Mouse (Mus musculus) ES-E14 (cell line): ENCODE data around the gene Tpbgl. TPM values are rescaled to one million over a fixed set of nuclear protein-coding genes. Genes with fewer than 3 reads are reported as not detected.

Experiments
- DNase-seq: peaks from one replicate; pipeline ENCODE4 v3.0.0-alpha.2; 2013; ENCODE audit warnings: low read depth, low spot score
- H3K27ac ChIP-seq: 2 replicates; pipeline ENCODE4 v1.5.1; 2012; ENCODE audit warnings: low read depth, mild to moderate bottlenecking, low read length, moderate library complexity, mixed read lengths; ENCODE audit not compliant: poor library complexity, insufficient read depth, severe bottlenecking
- H3K36me3 ChIP-seq: 2 replicates; pipeline ENCODE4 v1.6.1; 2012; ENCODE audit warnings: mild to moderate bottlenecking, low read length, moderate library complexity, mixed read lengths; ENCODE audit not compliant: control insufficient read depth, poor library complexity, insufficient read depth, severe bottlenecking
- H3K4me1 ChIP-seq, 2 experiments: fragments of 150-350 bp in 1 of 2; sonication (generic) in 1 of 2; 2 replicates each; pipeline ENCODE4 v1.6.1; 2012; ENCODE audit warnings: low read length in 2 of 2, mild to moderate bottlenecking in 1 of 2, mixed read lengths in 1 of 2; ENCODE audit not compliant: control insufficient read depth in 2 of 2, insufficient read depth in 2 of 2, poor library complexity in 1 of 2
- H3K4me3 ChIP-seq, 2 experiments: fragments of 150-350 bp in 1 of 2; sonication (generic) in 1 of 2; 2 replicates each; pipeline ENCODE4 v1.5.1; 2012; ENCODE audit warnings: low read length in 2 of 2, low read depth in 1 of 2, mild to moderate bottlenecking in 1 of 2, mixed read lengths in 1 of 2; ENCODE audit not compliant: insufficient read depth in 1 of 2, poor library complexity in 1 of 2, severe bottlenecking in 1 of 2
- H3K9ac ChIP-seq: 2 replicates; pipeline ENCODE4 v1.6.1; 2012; ENCODE audit warnings: low read depth, mild to moderate bottlenecking, low read length, mixed read lengths; ENCODE audit not compliant: poor library complexity, insufficient read depth, severe bottlenecking
- H3K9me3 ChIP-seq: fragments of 150-350 bp; sonication (generic); 2 replicates; pipeline ENCODE4 v1.6.1; 2012; ENCODE audit warnings: low read depth, mild to moderate bottlenecking, low read length; ENCODE audit not compliant: control insufficient read depth, insufficient read depth
- CHD2 ChIP-seq: IDR thresholded peaks from 2 replicates; pipeline ENCODE4 v1.6.1; 2014; ENCODE audit warnings: mild to moderate bottlenecking, low read depth, low read length, inconsistent platforms
- HCFC1 ChIP-seq: IDR thresholded peaks from 2 replicates; pipeline ENCODE4 v1.6.1; 2012; ENCODE audit warnings: low read length, inconsistent platforms, borderline replicate concordance; ENCODE audit not compliant: insufficient read depth
- MAFK ChIP-seq: IDR thresholded peaks from 2 replicates; pipeline ENCODE4 v1.6.1; 2014; ENCODE audit warnings: mild to moderate bottlenecking, low read depth, low read length, inconsistent platforms; ENCODE audit not compliant: insufficient read depth
- ZC3H11A ChIP-seq: IDR thresholded peaks from 2 replicates; pipeline ENCODE4 v1.6.1; 2012; ENCODE audit warnings: low read depth, mild to moderate bottlenecking, inconsistent platforms, low read length, borderline replicate concordance
- ZNF384 ChIP-seq: IDR thresholded peaks from 2 replicates; pipeline ENCODE4 v1.6.1; 2012; ENCODE audit warnings: low read depth, low read length, inconsistent platforms
- in situ Hi-C, 2 experiments: fragments of 600-800 bp; cut with MboI; formaldehyde crosslinking; loops; one replicate each; pipeline ENCODE4 v1.15.1; 2025; ENCODE audit warnings: low sequenced_read_pairs in 2 of 2, inconsistent platforms in 1 of 2; ENCODE audit not compliant: unreplicated experiment in 2 of 2
- total RNA-seq: library from RNA; depleted of rRNA; stranded (reverse); fragments of 300-350 nt; gene quantifications from 2 replicates; pipeline ENCODE4 v1.2.3, GENCODE M21; 2012

Gene Tpbgl
- total RNA-seq, 1 experiment: 0.27 TPM

GRCm38 (mm10) chr7:99618264-99618663, 8.6 kb downstream of the Tpbgl start:
- in situ Hi-C loops: loop anchor here in 1 of 2 experiments (10.0 kb wide), 1 partner anchor 177 kb away; no protein-coding TSS in a partner anchor
- no peaks in the 10 kb centered on the region for H3K9me3 ChIP-seq
- TF ChIP-seq CHD2: no peak
- TF ChIP-seq ZNF384: no peak
- no peak for TF ChIP-seq HCFC1
- no peak for TF ChIP-seq MAFK
- TF ChIP-seq ZC3H11A: no peak

GRCm38 (mm10) chr7:99607632-99608031, 19.3 kb downstream of the Tpbgl start:
- in situ Hi-C loops: no loop called here

More at GRCm38 (mm10) chr7:99618264-99618663, 8.6 kb downstream of the Tpbgl start:
- Histone ChIP-seq H3K4me3 (no peak overlapping the region), H3K4me1 (no peaks in the 10 kb centered on the region), H3K9ac (no peak overlapping the region), H3K27ac (no peak overlapping the region), H3K36me3 (no peaks in the 10 kb centered on the region)
- no peak for DNase-seq

DNA sequence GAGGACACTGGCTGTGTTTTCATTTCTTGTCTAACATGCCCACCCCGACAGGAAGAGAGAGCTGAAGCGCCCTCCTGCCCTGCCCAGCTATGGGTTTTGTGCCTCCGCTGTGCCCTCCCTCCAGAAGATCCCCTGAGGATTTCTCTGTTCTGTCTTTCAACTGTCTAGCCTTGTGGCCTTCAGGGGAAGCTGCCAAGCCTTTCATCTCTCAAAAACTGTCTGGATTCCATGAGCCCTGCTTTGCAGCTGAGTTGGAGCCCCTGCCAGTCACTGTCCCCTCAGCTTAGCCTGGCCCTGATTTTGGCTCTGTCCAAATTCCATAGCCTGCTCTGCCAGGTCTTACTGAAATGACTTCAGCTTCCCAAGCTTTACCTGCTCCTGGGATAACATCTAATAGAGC, 20.1 kb downstream of the Tpbgl start:
- no peak overlapping the region for H3K4me3 ChIP-seq
- in situ Hi-C loops: no loop called here
- no peak for TF ChIP-seq ZNF384
- no peak for TF ChIP-seq ZC3H11A
- no peak for TF ChIP-seq HCFC1
- TF ChIP-seq CHD2: no peak
- H3K9ac ChIP-seq: no peak overlapping the region
- no peak overlapping the region for H3K27ac ChIP-seq
- no peaks in the 10 kb centered on the region for H3K4me1 ChIP-seq
- no peak for DNase-seq
- H3K36me3 ChIP-seq: no peaks in the 10 kb centered on the region
- no peaks in the 10 kb centered on the region for H3K9me3 ChIP-seq

More at GRCm38 (mm10) chr7:99607632-99608031, 19.3 kb downstream of the Tpbgl start:
- no peak overlapping the region for H3K27ac ChIP-seq
- H3K4me3 ChIP-seq: no peak overlapping the region
- H3K4me1 ChIP-seq: no peaks in the 10 kb centered on the region
- no peak overlapping the region for H3K9ac ChIP-seq
- TF ChIP-seq ZNF384 (no peak), CHD2 (no peak), MAFK (no peak), HCFC1 (no peak), ZC3H11A (no peak)
- H3K36me3 ChIP-seq: no peaks in the 10 kb centered on the region
- no peak for DNase-seq
- no peaks in the 10 kb centered on the region for H3K9me3 ChIP-seq

- Histone ChIP-seq H3K9ac (no peak overlapping the region), H3K36me3 (no peaks in the 10 kb centered on the region), H3K4me1 (no peaks in the 10 kb centered on the region), H3K4me3 (no peak overlapping the region), H3K9me3 (no peaks in the 10 kb centered on the region), H3K27ac (no peak overlapping the region)
- TF ChIP-seq HCFC1 (no peak), MAFK (no peak), ZNF384 (no peak), ZC3H11A (no peak), CHD2 (no peak)
- in situ Hi-C loops: no loop called here
- DNase-seq: no peak
Observed at GRCm38 (mm10) chr7:99606303-99606702, 20.6 kb downstream of the Tpbgl start.

GRCm38 (mm10) chr7:99605058-99605457, 21.8 kb downstream of the Tpbgl start:
- no peaks in the 10 kb centered on the region; a peak in 1 of 4 replicates for H3K4me1 ChIP-seq
- H3K9ac ChIP-seq: no peak overlapping the region
- no peak overlapping the region for H3K27ac ChIP-seq
- no peak overlapping the region for H3K4me3 ChIP-seq
- no peak for DNase-seq
- TF ChIP-seq ZC3H11A (no peak), CHD2 (no peak), ZNF384 (no peak), HCFC1 (no peak), MAFK (no peak)
- no peaks in the 10 kb centered on the region for H3K9me3 ChIP-seq
- in situ Hi-C loops: no loop called here
- H3K36me3 ChIP-seq: no peaks in the 10 kb centered on the region
